Mouse (Mus musculus): ENCODE data around the gene Cdr2l.

DNA sequence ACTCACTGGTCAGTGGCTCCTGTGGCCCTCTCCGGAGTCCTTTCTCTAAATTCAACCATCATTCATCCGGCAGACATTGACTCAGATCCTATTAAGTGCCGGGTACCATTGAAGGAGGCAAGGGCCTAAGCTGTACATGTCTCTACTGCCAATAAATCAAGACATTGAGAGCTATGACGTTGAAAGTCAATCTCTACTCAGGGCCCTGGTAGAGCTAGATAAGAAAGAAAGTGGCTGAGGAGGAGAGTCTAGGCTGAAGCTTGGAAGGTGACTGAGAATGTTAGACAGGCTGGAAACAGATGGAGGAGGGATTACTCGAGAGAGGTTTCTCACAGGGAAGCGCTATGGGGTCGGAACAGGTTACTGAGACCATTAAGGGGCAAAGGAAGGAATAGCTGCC, 11.3 kb upstream of the Cdr2l start:
- no peak for TF ChIP-seq CTCF (IDR thresholded peaks at IDR 0.05; ENCODE audit: low read depth, low read length)
- TF ChIP-seq TAL1 (conservative IDR thresholded peaks at IDR 0.05; ENCODE audit: low read depth, low read length), result no peak
